Mouse (Mus musculus) 416B (cell line): ENCODE results near the gene Zfp229.
A peak's percentile ranks its signal among the peaks of the same experiment; 100 is the strongest.
"Not testable (repeated sequence)": the region's sequence is repeated elsewhere in the genome, so short reads cannot be mapped to it uniquely, and the experiment has no call there.

Experiments
- DNase-seq: peaks from one replicate; pipeline ENCODE4 v3.0.0; 2011; ENCODE audit warnings: low read depth

Gene Zfp229

GRCm38 (mm10) chr17:21730495-21730894, at the start of gene Zfp229:
Gene Zfp229, plus strand, starts transcription at chr17:21730795.
- not testable (repeated sequence) for DNase-seq

GRCm38 (mm10) chr17:21691560-21691959, 39.0 kb upstream of the Zfp229 start, which contains the start of gene Gm10226:
Gene Gm10226, plus strand, starts transcription at chr17:21691860.
- no peak for DNase-seq

- no peak for DNase-seq
Observed at GRCm38 (mm10) chr17:21693342-21693741, 37.3 kb upstream of the Zfp229 start.

- DNase-seq: peak; percentile 9
Observed at GRCm38 (mm10) chr17:21696073-21696472, 34.5 kb upstream of the Zfp229 start.

- peak; percentile 72 for DNase-seq
Observed at GRCm38 (mm10) chr17:21702281-21703240, 28.0 kb upstream of the Zfp229 start.

- DNase-seq: peak; percentile 82
Observed at GRCm38 (mm10) chr17:21703414-21703813, 27.2 kb upstream of the Zfp229 start.

GRCm38 (mm10) chr17:21707343-21707996, 23.1 kb upstream of the Zfp229 start, which contains the start of gene Zfp760:
Gene Zfp760, plus strand, starts transcription at chr17:21707741.
- peak; percentile 93 for DNase-seq

- peak; percentile 61 for DNase-seq
Observed at GRCm38 (mm10) chr17:21708401-21708800, 22.2 kb upstream of the Zfp229 start.

GRCm38 (mm10) chr17:21733049-21733448, 2.5 kb downstream of the Zfp229 start:
- DNase-seq: no peak

- peak; percentile 93 for DNase-seq
Observed at GRCm38 (mm10) chr17:21733529-21734031, 3.0 kb downstream of the Zfp229 start.

GRCm38 (mm10) chr17:21752791-21753190, 22.2 kb downstream of the Zfp229 start:
- no peak for DNase-seq

- DNase-seq: no peak
Observed at GRCm38 (mm10) chr17:21753342-21754208, 23.0 kb downstream of the Zfp229 start.

- DNase-seq: no peak
Observed at GRCm38 (mm10) chr17:21770336-21770735, 39.7 kb downstream of the Zfp229 start.

GRCm38 (mm10) chr17:21792256-21792655, 61.7 kb downstream of the Zfp229 start:
- DNase-seq: no peak

- DNase-seq: peak; percentile 32
Observed at GRCm38 (mm10) chr17:21801373-21801772, 70.8 kb downstream of the Zfp229 start.
